In the genomic region with DNA sequence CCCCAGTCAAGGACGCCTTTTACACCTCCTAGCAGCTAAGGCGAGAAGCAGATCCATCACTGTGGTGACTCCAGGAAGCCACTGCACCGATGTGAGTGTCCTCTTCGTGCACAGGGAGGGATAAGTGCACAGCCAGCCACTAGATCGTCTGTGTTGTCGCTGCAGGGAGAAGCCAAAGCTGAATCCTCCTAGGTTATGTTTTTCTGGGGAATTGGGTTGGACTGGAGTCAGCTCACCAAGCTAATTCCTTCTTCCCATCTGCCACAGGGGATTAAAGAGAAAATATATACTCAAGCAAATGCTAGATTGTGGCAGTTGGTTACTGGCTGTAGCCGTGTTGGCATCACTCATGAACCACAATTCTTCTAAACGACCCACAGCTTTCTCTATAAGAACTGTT, we compare ENCODE assay signal across 16 mouse cellular contexts.
"Had no signal": no experiment of that assay in that cellular context is flagged by ENCODE, and none has a peak within 500 bp of the region (broad histone marks: within the 10 kb centered on the region; RNA-seq: fewer than 3 reads in every experiment).

No protein-coding gene starts in this region.

- H3K4me2 ChIP-seq: lung, embryonic 14.5 days; midbrain, embryonic 12.5 days; midbrain, embryonic 15.5 days; neural tube, embryonic 13.5 days; neural tube, embryonic 15.5 days had no signal

- H3K27ac ChIP-seq: midbrain, embryonic 10.5 days; midbrain, embryonic 12.5 days; midbrain, embryonic 15.5 days; neural tube, embryonic 13.5 days; neural tube, embryonic 15.5 days had no signal

- H3K36me3 ChIP-seq: midbrain, embryonic 12.5 days; midbrain, embryonic 15.5 days; neural tube, embryonic 13.5 days; neural tube, embryonic 15.5 days had no signal

- ATAC-seq: midbrain, embryonic 15.5 days had no signal

- H3K9me3 ChIP-seq: midbrain, embryonic 10.5 days; midbrain, embryonic 12.5 days; midbrain, embryonic 15.5 days; neural tube, embryonic 13.5 days; neural tube, embryonic 15.5 days had no signal

- H3K4me3 ChIP-seq: midbrain, embryonic 10.5 days; midbrain, embryonic 12.5 days; midbrain, embryonic 15.5 days; neural tube, embryonic 13.5 days; neural tube, embryonic 15.5 days had no signal

- H3K27me3 ChIP-seq: midbrain, embryonic 12.5 days; midbrain, embryonic 15.5 days; neural tube, embryonic 13.5 days; neural tube, embryonic 15.5 days had no signal

- H3K4me1 ChIP-seq: neural tube, embryonic 13.5 days; neural tube, embryonic 15.5 days had no signal

- DNase-seq: lung, adult 18-20 months; lung, embryonic 14.5 days; lung, postnatal 10 days; lung, postnatal 4 days; right cerebral cortex, adult 18-20 months; right cerebral cortex, postnatal 25 days; right cerebral cortex, postnatal 4 days; spleen, adult 18-20 months; thymus, adult 18-20 months; thymus, postnatal 14 days; thymus, postnatal 36 days had no signal

- H3K9ac ChIP-seq: lung, embryonic 14.5 days; midbrain, embryonic 12.5 days; midbrain, embryonic 15.5 days; neural tube, embryonic 13.5 days; neural tube, embryonic 15.5 days had no signal
